Mouse (Mus musculus) urinary bladder, postnatal 0 days (tissue): Measurements from ENCODE around the gene Plxnb3. TPM values are rescaled to one million over a fixed set of nuclear protein-coding genes. Genes with fewer than 3 reads are reported as not detected.

ENCODE experiments used
- polyA plus RNA-seq: library from polyadenylated mRNA; unstranded; fragments of >200 nt; fragmentation: Nextera tagmentation; extraction: Ambion mirVana; gene quantifications from 2 replicates; pipeline ENCODE4 v1.2.1, GENCODE M21; 2015

Gene Plxnb3
- polyA plus RNA-seq, result 0.11 and 0.16 TPM in 2 replicates

DNA sequence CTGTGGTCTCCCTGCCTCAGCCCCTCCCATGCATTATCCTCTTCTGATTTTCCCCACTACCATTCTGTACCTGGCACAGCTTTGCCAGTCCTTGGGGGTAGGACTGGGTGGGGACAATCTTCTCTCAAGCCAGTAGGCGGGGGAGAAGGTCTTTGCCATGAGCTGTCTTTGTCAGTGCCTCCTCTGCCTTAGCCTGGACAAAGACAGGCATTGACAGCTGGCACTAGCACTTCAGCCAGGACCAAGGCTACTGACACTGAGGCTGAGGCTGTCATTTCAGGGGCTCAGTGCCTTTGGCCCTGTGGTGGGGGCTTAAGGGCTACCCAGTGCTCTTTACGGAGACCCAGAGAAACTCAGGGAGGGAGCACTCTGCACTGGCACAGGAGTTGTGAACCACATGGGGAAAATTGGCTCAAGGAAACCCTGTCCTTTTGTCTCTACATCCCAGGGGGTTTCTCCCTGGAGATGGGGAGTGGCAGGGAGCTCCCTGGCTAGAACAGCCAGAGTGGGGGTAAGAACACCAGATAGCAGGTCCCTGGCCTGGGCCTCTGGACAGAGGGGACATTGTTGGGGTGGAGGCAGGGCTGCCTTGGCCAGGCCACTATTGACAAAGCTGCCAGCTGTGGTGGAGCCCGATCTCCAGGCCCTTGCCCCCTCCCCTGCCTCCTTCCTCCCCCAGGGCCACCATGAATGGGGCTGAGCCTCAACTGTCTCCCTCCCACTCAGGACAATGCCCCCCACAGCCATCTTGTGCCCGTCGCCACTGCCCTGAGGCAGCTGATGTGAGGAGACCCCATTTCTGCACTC is at the start of gene Plxnb3:
TSS of gene Plxnb3 (plus strand) at position 757 of the 807 bp plus-strand sequence.

DNA sequence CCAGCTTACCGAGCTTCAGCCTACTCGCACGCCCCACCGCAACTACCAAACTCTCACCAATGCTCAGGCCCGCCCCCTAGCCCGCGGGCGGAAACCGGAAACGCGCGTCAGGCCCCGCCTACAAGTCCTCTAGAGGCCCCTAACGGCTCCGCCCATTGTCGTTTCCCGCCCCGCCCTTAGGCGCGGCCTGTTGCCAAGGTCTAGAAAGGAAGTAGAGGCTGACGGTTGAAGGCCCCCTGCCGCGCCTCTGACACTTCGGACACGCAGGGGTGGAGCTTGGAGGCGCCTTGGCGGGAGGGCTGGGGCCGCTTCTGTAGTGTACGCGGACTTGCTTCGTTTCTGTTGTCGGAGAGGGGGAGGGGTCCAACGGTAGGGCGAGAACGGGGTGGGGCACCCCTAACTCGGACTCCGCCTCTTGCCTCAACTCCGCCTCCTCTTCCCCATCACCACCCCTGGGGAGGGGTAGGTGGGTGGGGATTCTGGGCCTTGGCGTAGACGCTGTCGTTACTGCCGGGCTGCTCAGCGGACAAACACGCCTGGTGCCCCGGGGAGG is 40.7 kb upstream of the Plxnb3 start, which contains the start of the genes Bcap31 and Abcd1:
TSS of gene Bcap31 (minus strand) at position 67 of the 553 bp plus-strand sequence.
TSS of gene Abcd1 (plus strand) at position 489 of the 553 bp plus-strand sequence.

DNA sequence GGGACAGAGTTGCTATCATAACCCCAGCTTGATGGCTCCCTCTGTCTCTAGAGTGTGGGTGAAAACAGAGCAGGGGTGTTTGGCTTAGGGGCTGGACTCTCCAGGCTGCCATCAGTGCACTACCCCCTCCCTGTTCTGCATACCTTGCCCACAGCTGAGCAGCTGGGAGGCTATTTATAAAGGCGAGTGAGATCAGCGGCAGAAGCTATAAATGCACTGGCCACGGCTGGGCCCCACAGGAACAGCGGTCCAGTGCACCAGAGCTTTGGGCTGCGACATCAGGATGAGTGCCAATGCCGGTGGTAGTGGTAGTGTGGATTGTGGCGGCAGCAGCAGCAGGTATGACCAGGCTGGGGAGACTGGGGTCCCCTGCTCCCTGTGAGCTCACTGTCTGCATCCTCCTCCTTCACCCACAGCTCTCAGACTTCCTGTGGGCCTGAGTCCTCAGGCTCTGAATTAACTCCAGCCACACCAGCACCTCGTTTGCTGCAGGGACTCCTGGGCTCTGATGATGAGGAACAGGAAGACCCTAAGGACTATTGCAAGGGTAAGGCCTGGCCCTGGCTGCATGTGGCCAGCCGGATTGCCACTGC is 17.4 kb downstream of the Plxnb3 start, which contains the start of gene Srpk3:
TSS of gene Srpk3 (plus strand) at position 238 of the 593 bp plus-strand sequence.

DNA sequence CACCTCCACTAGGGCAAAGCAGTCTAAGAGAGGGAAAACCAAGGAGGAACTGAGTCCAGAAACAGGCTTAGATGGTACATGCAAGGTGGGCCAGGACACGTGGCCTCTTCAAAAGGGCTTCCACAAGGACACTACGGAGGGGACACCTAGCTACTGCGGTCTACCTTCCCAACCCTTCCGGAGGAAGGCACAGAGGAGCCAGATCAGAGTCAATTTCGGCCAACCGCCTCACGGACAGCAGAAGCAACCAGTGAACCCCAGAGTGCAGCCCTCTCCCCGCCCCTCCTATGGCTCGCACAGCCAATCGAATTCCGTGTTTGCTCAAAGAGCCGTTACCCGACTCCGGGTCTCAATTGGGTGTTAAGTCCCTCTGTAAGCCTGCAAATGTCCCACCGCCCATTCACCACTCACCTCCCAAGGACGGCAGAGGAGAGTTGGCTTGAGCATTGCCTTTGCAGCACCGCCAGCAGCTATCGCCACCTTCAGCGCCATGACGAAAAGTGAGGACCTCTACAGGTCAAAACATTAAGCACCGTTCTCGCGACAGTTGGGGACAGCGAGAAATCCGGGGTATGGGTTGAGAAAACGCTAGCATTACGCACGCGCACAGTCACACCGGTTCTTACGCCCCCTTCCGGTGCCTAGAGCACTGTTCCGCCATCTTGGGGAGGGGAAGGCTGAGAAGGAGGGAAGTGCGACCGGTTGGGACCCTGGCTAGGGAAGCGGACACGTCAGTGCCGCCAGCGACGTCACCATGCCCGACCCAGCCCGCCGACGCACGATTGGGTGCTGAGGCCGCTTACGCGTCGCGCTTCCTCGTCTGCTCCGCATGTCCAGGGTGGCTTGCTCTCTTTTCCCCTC is 29.7 kb downstream of the Plxnb3 start, which contains the start of the genes Idh3g and Ssr4:
TSS of gene Idh3g (minus strand) at position 534 of the 861 bp plus-strand sequence.
TSS of gene Ssr4 (plus strand) at position 665 of the 861 bp plus-strand sequence.

Other genes starting within 250 kb of the Plxnb3 start
- 8.1 and 8.2 TPM in 2 replicates for gene Dusp9, start 117.7 kb upstream of the Plxnb3 start, polyA plus RNA-seq
- 135 and 159 TPM in 2 replicates for gene Pnck, start 97.0 kb upstream of the Plxnb3 start, polyA plus RNA-seq
- gene Slc6a8, start 83.9 kb upstream of the Plxnb3 start, polyA plus RNA-seq, result 7.3 and 9.2 TPM in 2 replicates
- gene Bcap31, start 40.9 kb upstream of the Plxnb3 start, polyA plus RNA-seq, result 248 and 249 TPM in 2 replicates
- 14.5 and 18.4 TPM in 2 replicates for gene Abcd1, start 40.5 kb upstream of the Plxnb3 start, polyA plus RNA-seq
- gene Srpk3, start 17.3 kb downstream of the Plxnb3 start, polyA plus RNA-seq, result 1.3 and 1.7 TPM in 2 replicates
- 146 and 154 TPM in 2 replicates for gene Idh3g, start 29.8 kb downstream of the Plxnb3 start, polyA plus RNA-seq
- gene Ssr4, start 29.9 kb downstream of the Plxnb3 start, polyA plus RNA-seq, result 258 and 286 TPM in 2 replicates
- gene Pdzd4, start 67.9 kb downstream of the Plxnb3 start, polyA plus RNA-seq, result 0.34 and 0.37 TPM in 2 replicates
- 0.06 TPM in 1 of 2 replicates, not detected in the other for gene Avpr2, start 135.0 kb downstream of the Plxnb3 start, polyA plus RNA-seq
- gene L1cam, start 139.0 kb downstream of the Plxnb3 start, polyA plus RNA-seq, result 4.1 and 5.6 TPM in 2 replicates
- gene Arhgap4, start 164.8 kb downstream of the Plxnb3 start, polyA plus RNA-seq, result 1.2 and 3.3 TPM in 2 replicates
- gene Naa10, start 164.9 kb downstream of the Plxnb3 start, polyA plus RNA-seq, result 87.1 and 94.9 TPM in 2 replicates
- gene Renbp, start 173.8 kb downstream of the Plxnb3 start, polyA plus RNA-seq, result 40.5 and 45.6 TPM in 2 replicates
- 17.5 and 18.5 TPM in 2 replicates for gene Hcfc1, start 209.3 kb downstream of the Plxnb3 start, polyA plus RNA-seq